Mouse (Mus musculus) left cerebral cortex, adult 9 months (tissue): ENCODE results near the gene Casr.

ENCODE experiments used
- DNase-seq, 2 experiments: peaks; one replicate each; pipeline ENCODE4 v3.0.0; 2022; ENCODE audit warnings: low spot score in 2 of 2

Casr gene

DNA sequence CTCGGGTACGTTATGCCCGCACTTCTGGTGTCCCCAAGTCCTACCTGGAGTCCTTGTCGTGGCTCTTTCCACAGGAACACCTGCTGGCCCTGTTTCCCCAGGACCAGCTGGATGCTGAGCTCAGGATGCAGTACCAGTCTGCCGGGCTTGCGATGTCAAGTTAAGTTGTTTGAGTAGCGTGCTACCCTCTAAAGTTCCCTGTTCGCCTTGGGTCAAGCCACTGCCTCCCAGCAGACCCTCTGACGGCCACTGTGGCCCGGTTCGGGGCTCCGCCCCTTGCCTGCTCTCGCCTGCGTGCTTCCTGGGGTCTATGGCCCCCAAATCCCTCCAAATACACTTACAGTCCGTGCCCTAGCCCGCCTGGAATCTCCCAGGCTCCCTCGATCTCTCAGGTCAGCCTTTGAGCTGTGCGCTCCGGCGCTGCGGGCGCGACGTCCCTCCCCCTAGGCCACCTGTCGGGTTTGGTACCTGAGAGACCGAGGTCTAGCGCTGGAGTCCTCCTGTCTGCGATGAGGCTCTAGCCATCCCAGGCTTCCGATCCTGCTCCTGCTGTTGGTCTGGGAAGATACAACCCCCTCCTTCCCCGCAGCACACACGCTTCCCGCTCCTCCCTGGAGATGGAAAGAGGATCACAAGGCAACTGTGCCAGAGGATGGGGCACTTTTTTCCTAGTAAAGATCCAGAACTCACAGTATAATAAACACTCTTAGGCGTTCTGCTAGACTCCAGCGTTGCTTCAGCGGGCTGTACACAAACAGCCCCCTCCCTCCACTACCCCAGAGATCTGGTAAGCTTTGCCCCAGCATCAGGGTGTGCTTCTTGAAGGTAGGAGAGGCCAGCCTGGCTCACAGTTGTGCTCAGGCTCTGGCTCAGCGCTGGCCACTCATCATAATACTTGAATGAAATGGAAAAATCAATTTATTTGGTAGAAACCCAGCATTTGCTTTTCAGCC lies at the start of gene Casr:
Gene Casr, minus strand, starts transcription at position 756 of the 953 bp plus-strand sequence.
- no peak for DNase-seq

DNA sequence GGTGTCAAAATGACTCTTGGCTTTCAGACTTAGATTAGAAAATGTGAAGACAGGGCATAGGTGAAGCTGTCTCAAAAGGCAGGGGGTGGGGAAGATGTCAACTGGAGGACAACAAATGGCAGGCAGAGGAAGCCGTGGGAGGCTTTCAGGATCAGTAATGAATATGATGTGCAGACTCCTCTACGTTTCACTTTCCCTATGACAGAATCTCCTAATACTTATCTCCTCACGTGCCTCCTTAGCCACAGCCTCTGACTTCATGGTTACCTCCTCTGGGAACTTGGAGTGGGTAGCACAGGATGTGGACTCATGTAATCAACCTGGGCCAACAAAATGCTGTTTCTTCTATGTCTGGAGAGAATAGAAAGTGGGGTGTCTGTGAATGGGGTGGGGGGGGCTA lies 40.7 kb upstream of the Casr start:
- DNase-seq = no peak

DNA sequence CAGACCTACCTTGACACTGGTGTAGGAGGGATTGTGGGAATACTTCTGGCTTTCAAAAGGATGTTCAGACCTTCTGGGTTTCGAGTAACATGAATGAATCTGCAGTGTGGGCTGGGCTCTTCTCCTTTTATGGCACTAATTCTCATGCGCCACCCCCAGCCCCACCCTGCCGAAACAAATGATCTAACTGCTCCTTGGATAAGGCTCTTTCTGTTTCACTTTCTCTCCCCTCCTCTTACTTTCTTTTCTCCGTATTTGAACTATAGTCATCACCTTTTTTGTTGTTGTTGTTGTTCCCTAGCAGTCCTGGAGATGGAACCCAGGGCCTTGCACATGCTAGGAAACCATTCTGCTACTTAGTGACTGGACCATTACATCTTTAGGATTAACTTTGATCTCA lies 36.3 kb upstream of the Casr start:
- no peak for DNase-seq

DNA sequence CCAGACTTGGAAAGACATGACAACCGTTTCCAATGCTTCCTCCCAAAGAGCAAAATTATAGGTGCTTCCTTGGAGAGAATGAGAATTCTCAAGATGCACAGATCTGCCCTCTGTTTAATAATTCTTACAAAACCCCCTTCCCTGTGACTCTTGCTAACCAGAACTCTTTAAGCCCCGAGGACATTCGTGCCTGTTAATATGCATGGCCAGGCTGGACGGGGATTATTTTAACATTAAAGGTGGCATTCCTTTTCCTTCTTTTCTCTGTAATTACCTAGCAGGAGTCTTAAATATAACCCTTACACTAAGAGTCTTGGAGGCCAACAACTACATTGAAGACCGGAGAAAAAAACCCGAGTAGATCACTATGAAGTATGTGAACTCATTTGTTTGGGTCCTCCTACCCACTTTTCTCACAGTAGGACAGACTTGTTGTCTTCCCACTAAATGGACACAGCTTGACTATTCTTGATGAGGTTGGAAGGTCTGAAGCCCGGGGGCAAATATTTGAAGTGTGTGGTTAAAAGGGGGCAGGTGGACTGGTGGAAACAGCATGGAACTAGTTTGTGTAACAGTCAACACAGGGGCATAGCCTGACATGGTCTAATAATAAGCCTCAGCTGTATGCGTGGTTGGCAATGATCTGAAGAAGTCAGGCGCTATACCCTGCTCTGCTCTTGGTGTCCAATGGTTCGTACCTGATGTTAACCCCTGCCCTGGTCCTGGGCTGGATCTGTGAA lies 34.9 kb upstream of the Casr start:
- DNase-seq = no peak

DNA sequence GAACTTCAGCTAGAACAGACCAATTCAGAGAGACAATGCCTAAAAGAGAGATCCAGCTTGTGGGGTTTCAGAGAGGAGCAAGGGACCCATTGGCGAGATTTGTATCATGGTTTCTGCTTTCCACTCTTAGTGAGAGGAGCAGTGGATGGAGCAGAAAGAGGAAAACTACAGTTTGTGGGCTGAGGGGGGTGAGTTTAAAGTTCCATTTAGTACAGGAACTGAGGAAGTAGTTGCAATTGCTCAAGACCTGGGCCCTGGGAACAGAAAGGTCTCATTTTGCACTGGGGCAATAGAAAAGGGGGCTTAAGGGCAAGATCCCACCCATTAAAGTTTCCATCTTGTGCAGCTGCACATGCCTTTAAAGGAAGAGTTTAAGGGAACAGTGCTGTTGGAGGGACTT lies 28.0 kb upstream of the Casr start:
- no peak for DNase-seq

DNA sequence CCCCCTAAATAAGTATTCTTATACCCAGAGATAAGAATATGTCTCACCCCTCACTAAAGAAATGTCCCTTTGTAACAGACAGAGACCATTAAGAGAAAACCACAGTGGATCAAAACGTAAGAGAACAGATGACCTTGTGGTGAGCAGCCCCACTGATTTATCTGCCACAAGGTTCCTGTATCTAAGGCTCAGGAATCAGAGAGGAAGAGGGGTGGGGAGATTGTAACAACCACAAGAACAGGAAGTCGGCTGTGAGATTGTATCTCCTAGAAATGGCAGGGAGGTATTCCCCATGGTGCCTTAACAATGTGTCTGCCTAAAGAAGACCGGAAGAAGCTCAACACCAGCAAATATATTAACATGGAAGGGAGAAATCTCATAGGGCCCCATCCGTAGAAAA lies 26.0 kb upstream of the Casr start:
- no peak for DNase-seq

DNA sequence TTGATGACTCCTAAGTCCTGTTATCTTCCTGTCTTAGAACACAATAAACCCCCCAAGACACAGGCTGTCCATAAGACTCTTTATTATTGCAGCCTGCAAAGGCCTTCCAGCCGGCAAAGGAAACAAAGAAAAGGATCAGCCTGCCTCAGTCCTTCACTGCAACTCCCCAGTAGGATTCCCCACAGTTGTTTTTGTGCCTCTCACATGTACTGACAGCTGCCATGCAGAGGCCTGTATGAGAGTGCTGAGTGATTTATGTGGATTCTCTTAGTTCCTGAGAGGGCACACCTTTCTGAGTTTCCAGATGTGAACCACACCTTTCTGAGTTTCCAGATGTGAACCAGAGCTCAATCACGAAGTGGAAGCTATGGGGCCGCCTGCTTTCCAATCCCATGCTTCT lies 20.1 kb upstream of the Casr start:
- DNase-seq = no peak

DNA sequence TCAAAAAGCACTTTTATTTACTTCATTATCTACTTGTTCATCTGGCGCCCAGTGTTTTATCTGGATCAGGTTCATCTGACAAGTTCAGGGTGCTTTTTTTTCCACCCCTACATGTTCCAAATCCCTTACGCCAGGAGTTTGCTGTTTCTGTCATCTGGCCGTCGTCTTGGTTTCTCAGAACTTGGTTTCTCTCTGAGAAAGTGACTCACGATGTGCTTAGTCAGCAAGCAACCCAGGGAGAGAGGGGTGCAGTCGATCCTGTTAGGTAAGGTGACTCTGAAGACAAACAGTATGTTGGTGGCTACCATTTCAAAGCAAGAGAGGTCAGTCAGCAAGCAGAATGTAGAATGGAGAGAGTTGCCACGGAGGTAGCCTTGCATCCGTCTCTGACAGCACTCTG lies 10.0 kb upstream of the Casr start:
- no peak for DNase-seq

DNA sequence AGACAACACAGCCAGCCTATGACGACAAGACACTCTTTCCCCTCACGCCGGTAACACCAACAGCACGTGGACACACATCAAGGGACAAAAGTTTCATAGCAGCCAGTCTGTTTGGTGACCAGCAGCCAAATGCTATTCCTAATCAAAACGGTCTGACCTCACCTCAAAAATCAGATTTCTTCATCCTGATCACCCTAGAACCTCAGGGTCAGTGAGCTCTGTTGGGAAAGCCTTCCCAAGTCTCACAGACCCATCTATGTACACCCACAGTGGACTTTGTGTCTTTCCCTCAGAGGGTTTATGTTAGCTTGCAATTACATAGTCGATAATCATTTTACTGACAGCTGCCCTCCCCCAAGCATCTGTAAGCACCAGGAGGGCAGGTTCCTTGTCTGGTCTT lies 2.4 kb downstream of the Casr start:
- DNase-seq = no peak

DNA sequence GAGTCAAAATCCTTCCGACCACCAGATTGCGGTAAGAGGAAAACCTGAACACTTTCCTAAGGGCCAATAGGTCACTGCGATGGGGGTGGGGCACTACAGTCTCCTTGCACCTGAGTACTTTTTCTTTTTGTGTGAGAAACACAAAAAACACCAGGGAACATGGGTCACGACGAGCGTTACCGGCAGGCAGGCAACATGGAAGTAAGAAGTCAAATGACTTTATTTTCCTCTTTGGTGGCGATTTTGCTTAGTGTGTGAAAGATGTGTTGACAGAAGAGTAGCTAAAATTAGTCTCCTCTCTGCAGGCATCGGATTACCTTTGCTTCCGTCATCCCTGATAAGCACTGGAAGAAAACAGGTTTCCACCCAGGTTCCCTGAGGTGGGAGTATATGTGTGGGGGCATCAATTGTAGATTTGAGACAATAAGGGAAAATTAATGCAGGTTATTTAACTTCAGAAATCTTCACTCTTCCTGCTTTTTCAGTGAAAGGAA lies 6.2 kb downstream of the Casr start:
- DNase-seq = no peak

DNA sequence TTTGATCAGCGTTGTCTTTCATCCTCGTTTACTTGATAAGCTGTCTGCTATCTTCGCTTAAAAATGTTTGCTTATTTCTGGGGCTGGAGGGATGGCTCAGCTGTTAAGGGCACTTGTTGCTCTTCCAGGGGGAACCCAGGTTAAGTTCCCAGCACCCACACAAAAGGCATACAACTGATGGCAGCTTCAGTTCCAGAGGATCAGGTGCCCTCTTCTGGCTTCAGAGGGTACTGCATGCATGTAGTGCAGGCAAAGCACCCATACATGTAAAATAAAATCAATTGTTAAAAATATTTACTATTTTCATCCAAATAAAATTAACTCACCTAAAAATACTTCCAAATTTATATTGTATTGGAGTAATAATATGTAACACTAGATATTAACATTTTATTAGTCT lies 8.3 kb downstream of the Casr start:
- DNase-seq = no peak

DNA sequence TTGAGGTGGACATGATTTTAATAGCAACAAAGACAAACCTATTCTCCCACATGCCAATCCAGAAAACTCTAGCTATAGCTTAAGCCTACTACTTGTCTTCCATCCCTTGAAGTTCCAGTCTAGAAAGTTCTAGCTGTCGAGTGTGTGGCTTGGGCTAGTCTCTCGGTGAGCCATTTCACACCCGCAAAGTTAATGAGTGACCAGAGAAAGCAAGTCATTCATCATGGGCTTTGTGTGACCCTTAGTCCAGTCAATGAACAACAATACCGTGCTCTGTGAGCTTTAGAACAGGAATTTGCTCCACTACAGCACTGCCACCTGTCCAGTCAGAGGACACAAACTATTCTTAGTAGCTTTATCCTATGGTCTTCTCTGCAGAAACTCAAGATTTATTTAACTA lies 16.6 kb downstream of the Casr start:
- no peak for DNase-seq

DNA sequence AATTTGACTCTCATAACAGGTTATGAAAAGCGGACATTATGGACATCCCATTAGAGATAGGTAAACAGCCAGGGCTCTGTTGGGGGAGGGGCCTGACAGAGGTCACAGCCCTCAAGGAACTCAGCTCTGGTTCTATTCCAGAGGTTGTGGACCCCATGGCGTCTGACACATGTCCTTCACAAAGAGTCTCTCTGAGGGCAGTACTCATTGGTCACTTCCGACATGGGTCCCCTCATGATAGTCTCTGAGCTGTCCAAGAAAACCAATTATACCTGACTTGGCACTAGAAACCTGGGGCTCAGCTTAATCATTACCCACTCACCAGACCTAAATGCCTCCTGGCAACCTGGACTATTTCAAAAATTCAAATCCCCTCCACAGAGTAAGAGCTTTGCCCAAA lies 18.9 kb downstream of the Casr start:
- no peak for DNase-seq

DNA sequence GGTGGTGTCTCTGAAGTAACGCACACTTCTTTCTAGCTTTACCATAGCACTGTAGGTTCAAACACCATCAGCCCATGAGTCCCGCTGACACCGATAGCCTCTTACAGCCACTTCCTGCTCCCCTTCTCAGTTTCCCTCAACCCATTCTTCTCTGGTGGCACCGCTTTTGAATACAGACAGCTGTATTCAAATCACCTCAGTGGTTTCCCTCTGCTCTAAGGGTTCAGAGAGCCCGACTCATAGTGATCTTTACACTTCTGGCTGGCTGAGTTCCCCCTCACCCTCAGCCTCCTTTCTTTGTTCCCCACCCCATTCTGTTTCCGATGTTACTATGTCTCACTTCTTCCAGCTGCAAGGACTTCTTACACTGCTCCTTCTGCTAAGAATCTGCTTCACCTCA lies 21.1 kb downstream of the Casr start:
- DNase-seq = no peak

DNA sequence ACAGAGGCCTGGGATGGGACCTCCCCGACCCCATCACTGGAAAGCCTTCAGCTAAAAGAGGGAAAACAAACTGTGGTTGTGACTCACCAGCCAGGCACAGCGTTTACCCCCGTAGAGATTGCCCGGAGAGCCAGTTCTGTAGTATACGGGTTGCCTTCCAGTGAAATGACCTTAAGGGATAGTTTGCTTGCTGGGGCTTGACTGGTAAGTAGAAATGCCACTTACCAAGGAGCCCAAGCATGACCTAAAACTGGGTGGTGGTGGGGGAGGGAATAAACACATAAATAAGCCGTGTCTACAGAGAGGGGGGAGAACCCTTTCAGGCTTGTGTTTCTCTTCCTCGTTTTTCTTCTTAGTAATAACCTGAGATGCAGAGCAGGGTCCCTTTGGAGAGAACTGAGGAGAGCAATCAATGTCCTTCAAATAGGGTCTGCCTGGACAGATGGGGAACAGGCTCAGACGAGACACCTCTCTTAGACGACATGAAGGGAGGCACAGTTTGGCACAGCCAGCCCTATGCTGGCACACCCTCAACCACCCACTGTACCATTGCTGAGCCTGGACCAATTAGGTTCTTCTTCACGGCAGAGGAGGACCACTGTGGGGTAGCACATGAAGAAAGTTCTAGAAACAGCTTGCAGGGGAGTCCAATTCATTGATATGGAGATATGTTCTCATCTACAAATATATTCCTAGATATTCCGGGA lies 28.8 kb downstream of the Casr start:
- no peak for DNase-seq

DNA sequence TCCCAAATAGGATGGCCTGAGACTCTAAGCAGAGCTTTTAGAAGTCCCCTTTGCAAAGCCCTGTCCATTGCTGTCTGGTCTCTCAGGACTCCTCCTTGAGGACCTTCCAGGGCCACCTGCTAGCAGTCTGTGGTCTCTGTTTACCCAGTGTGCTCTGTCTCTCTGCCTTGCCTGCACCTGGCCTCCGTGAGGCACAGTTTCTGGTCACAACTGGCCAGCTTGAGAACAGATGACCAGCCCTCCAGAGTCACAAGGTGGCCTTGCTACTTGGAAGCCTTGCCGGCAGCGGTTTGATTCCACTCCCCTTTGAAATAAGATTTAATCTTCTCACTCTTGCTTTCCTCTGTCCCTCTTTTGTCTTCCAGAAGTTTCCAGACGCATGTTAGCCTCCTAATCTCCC lies 29.9 kb downstream of the Casr start:
- no peak for DNase-seq

DNA sequence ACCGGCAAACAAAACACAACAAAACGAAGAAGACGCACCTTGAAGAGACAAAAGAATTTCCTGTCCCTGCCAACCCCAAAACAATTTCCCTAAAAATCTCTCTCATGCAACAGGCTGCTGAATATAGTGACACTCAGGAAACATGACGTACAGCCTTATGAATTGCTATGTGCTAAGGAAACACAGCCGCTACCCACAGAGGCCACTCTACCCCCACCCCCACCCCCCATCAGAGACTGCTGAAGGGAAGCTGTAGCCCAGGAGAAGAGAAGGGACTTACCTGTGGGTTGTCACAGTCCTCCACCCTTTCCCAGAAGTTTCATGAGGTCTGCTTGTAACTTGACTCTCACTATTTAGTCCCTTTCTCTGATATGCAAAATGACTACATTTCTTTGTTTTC lies 30.3 kb downstream of the Casr start:
- DNase-seq = no peak

DNA sequence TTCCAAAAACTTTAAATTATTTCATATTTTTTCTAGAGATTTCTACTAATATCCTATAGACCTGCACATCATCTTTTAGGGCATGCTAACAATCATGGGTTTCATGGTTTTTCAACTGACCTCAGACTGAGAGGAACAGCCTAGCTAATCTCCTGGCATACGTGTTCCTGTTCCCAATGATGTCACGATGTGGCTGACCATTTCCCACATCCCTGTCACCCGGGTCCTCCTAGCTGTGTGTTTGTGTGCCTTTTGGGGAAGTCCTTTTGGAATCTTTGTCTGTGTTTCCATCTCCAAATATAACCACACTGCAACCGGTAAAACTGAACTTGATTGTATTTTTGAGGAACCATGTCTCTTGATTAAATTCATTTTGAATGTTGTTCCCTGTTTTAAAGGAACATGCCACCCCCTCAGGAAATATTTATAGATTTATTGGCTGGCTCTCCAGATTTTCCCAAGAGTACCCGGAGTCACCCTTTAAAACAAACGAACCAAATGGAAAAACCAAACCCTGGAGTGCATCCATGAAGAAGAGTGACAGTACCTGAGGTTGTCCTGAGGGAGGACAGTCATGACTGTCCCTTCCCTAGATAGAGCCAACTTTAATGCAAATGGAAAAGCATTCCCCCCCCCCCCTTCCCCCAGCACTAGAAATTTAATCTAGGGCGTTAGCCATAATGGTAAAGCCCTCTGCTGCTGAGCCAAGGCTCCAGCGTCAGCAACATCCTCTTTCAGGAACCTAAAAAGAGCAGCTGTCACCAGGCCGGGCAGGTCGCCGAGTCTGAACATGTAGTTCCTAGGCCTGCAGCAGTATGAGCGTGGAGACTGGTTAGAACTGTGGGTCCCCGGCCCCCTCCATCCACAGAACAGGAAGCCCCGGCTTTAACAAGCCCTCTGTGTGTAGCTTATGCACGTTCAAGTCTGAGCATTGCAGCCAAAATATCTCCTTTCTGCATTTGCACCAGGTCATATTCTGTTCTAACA lies 31.1 kb downstream of the Casr start:
- peak in 1 of 2 experiments; percentile 3 for DNase-seq

DNA sequence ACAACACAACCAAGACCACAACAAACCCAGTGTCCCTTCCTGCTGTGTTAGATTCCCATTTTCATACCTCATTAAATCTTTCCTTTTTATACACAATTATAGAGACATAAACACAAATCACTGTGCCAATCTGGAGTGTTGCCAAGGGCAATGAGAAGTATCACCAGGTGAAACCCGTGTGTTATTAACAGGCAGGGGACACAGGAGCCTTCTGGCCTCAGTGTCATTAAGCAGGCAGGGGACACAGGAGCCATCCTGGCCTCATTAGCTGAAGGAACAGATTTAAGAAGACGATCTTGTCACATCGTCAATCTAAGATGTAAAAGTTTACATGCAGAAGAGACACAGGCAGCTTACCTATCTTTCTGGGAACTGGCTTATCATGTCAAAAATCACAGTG lies 33.1 kb downstream of the Casr start:
- DNase-seq = no peak

DNA sequence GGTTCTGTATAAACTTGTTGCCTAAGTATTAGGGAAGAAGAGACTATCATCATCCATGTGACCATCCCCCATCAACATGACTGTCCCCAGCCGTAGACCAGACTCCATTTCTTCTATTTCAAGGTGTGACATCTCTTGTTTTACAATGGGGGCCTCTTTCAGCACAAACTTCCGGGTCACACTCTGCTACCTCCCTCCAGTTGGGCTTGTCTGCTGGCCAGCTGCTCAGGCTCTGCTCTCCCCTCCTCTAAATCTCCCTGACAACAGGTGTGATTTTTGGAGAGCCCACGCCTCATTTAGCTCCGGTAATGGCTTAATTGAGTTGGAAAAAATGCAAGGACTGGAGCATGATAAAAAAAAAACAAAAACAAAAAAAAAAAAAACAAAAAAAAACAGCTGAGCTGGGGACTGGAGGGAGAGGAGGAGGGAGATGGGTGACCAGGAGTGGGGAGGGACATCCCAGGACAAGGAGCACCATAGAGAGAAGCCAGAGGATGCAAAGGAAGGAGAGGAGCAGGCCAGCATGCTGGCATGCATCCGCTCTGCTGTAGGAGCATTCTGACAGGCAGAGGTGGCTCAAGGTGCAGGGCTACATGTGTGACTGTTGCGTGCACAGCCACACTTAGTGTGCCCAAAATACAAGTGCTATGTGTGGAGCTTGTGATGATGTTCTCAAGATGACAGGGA lies 35.2 kb downstream of the Casr start:
- no peak for DNase-seq

DNA sequence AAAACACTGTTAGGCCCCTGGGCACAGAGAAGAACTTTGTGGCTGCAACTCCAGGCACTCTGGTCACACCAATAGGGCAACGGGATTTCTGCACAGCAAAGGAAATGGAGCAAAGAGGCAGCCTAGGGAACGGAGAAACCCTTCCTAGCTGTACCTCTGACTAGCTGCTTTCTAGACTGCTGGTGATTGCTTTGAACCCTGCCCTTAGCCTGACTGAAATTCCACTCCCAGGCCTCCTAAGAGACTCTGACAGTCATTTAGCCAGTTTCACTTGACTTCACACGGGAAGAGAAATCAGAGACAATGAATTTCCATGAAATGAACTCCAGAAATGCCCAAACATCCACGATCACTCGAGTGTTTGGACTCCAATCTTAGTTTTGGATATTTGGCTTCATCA lies 38.8 kb downstream of the Casr start:
- no peak for DNase-seq
